Mouse (Mus musculus) liver, embryonic 14.5 days (tissue): ENCODE measurements at regions not wholly inside any gene's neighbourhood (a gene's known extent, or its start where the extent isn't known, plus 50 kb on each side); places are given as distances from the start of the nearest gene placed in this dataset.

Source experiments
- ATAC-seq: fragments of 200-750 bp; cut with Nextera tagmentation; 2 replicates; pipeline ENCODE4 v1.8.0; 2017; ENCODE audit warnings: moderate number of reproducible peaks, mild to moderate bottlenecking, moderate library complexity; ENCODE audit not compliant: insufficient read depth
- DNase-seq, 3 experiments: peaks; one replicate each; pipeline ENCODE4 v3.0.0-alpha.2; 2012 to 2013; ENCODE audit warnings: low read depth in 3 of 3, low spot score in 3 of 3
- H3K27ac ChIP-seq: fragments of 300-500 bp; sonication (generic); 2 replicates; pipeline ENCODE4 v1.5.1; 2014; ENCODE audit warnings: moderate library complexity, mild to moderate bottlenecking, control low read depth, inconsistent platforms
- H3K27me3 ChIP-seq: fragments of 300-500 bp; sonication (generic); 2 replicates; pipeline ENCODE4 v1.6.1; 2014; ENCODE audit warnings: mild to moderate bottlenecking, low read length, moderate library complexity; ENCODE audit not compliant: control insufficient read depth, insufficient read depth
- H3K36me3 ChIP-seq: fragments of 300-500 bp; sonication (generic); replicated peaks from 2 replicates; pipeline ENCODE4 v1.6.1; 2014; ENCODE audit warnings: low read depth; ENCODE audit not compliant: control insufficient read depth, insufficient read depth
- H3K4me1 ChIP-seq, 2 experiments: fragments of 200-500 bp in 1 of 2; fragments of 300-500 bp in 1 of 2; sonication (generic) in 1 of 2; replicated peaks; 2 replicates each; pipeline ENCODE4 v1.6.1; 2012 to 2014; ENCODE audit warnings: antibody characterized with exemption in 1 of 2, inconsistent platforms in 1 of 2, low read length in 1 of 2; ENCODE audit not compliant: control insufficient read depth in 2 of 2, insufficient read depth in 2 of 2
- H3K4me2 ChIP-seq: fragments of 300-500 bp; sonication (generic); 2 replicates; pipeline ENCODE4 v1.6.1; 2014; ENCODE audit warnings: low read depth, mild to moderate bottlenecking, control low read depth, moderate library complexity
- H3K4me3 ChIP-seq, 2 experiments: fragments of 200-500 bp in 1 of 2; fragments of 300-500 bp in 1 of 2; sonication (generic) in 1 of 2; 2 replicates each; pipeline ENCODE4 v1.5.1; 2012 to 2014; ENCODE audit warnings: low read depth in 2 of 2, low read length in 2 of 2, mild to moderate bottlenecking in 2 of 2, control low read depth in 1 of 2, inconsistent platforms in 1 of 2, moderate library complexity in 1 of 2; ENCODE audit not compliant: insufficient read depth in 1 of 2
- H3K9ac ChIP-seq: fragments of 300-500 bp; sonication (generic); replicated peaks from 2 replicates; pipeline ENCODE4 v1.6.1; 2014; ENCODE audit warnings: mild to moderate bottlenecking, control low read depth, moderate library complexity
- H3K9me3 ChIP-seq: fragments of 300-500 bp; sonication (generic); 2 replicates; pipeline ENCODE4 v1.6.1; 2016; ENCODE audit warnings: low read length, mixed read lengths; ENCODE audit not compliant: control insufficient read depth
- CTCF ChIP-seq: IDR thresholded peaks from 2 replicates; pipeline ENCODE4 v1.5.1; 2016; ENCODE audit warnings: antibody characterized with exemption, low read depth, control low read depth
- EP300 ChIP-seq: IDR thresholded peaks from 2 replicates; pipeline ENCODE4 v1.6.1; 2016; ENCODE audit warnings: antibody characterized with exemption, low read depth
- WGBS: fragments of 180-500 bp; shearing (Covaris S2); extraction: QIAGEN DNeasy Blood & Tissue Kit; methylation state at CpG from one replicate; pipeline ENCODE4 v1.1.7; 2014; ENCODE audit not compliant: insufficient replicate concordance; 5-methylcytosine and 5-hydroxymethylcytosine counted together

- WGBS: 44% methylated on average over 4 of the region's 4 CpGs
- no peaks in the 10 kb centered on the region for H3K27me3 ChIP-seq
- no peak overlapping the region for H3K4me3 ChIP-seq
- no peak overlapping the region for H3K4me2 ChIP-seq
- H3K36me3 ChIP-seq: no peaks in the 10 kb centered on the region
- H3K27ac ChIP-seq: no peak overlapping the region
- no peak for DNase-seq
- TF ChIP-seq EP300 (no peak), CTCF (no peak)
- no peak overlapping the region for H3K9ac ChIP-seq
- no peak for ATAC-seq
- no peaks in the 10 kb centered on the region for H3K4me1 ChIP-seq
- no peaks in the 10 kb centered on the region for H3K9me3 ChIP-seq
These were observed 599.3 kb upstream of the Camk1g start for GRCm38 (mm10) chr1:193969264-193969908.

- H3K36me3 ChIP-seq: no peaks in the 10 kb centered on the region
- TF ChIP-seq EP300 (no peak), CTCF (no peak)
- no peak for DNase-seq
- no peak overlapping the region for H3K4me3 ChIP-seq
- H3K27ac ChIP-seq: no peak overlapping the region
- no peak overlapping the region for H3K9ac ChIP-seq
- no peaks in the 10 kb centered on the region for H3K9me3 ChIP-seq
- no peaks in the 10 kb centered on the region for H3K4me1 ChIP-seq
- no peak for ATAC-seq
- H3K27me3 ChIP-seq: no peaks in the 10 kb centered on the region
- WGBS: 48% methylated on average over 4 of the region's 4 CpGs
- H3K4me2 ChIP-seq: no peak overlapping the region
These were observed 598.1 kb upstream of the Camk1g start for GRCm38 (mm10) chr1:193967957-193968926.

GRCm38 (mm10) chr1:193966652-193967555, 596.8 kb upstream of the Camk1g start:
- TF ChIP-seq CTCF: no peak
- TF ChIP-seq EP300: no peak
- Histone ChIP-seq H3K36me3 (no peaks in the 10 kb centered on the region), H3K27ac (no peak overlapping the region), H3K9me3 (no peaks in the 10 kb centered on the region), H3K4me1 (no peaks in the 10 kb centered on the region), H3K9ac (no peak overlapping the region), H3K4me3 (no peak overlapping the region), H3K4me2 (no peak overlapping the region), H3K27me3 (no peaks in the 10 kb centered on the region)
- 20% methylated on average over 1 of the region's 1 CpGs for WGBS
- DNase-seq: no peak
- ATAC-seq: no peak

- no peak for TF ChIP-seq CTCF
- H3K27me3 ChIP-seq: no peaks in the 10 kb centered on the region
- WGBS: 35% methylated on average over 1 of the region's 1 CpGs
- no peak for ATAC-seq
- H3K4me3 ChIP-seq: no peak overlapping the region
- no peaks in the 10 kb centered on the region for H3K4me1 ChIP-seq
- H3K27ac ChIP-seq: no peak overlapping the region
- no peak overlapping the region for H3K4me2 ChIP-seq
- H3K9ac ChIP-seq: no peak overlapping the region
- H3K36me3 ChIP-seq: no peaks in the 10 kb centered on the region
- DNase-seq: no peak
- H3K9me3 ChIP-seq: no peaks in the 10 kb centered on the region
These were observed 595.2 kb upstream of the Camk1g start for GRCm38 (mm10) chr1:193965278-193965677.

- Histone ChIP-seq H3K4me1 (no peaks in the 10 kb centered on the region), H3K27me3 (no peaks in the 10 kb centered on the region), H3K4me3 (no peak overlapping the region), H3K36me3 (no peaks in the 10 kb centered on the region), H3K27ac (no peak overlapping the region), H3K9me3 (no peaks in the 10 kb centered on the region), H3K9ac (no peak overlapping the region), H3K4me2 (no peak overlapping the region)
- ATAC-seq (no peak), DNase-seq (no peak)
- TF ChIP-seq EP300 (no peak), CTCF (no peak)
These were observed 581.8 kb upstream of the Camk1g start for GRCm38 (mm10) chr1:193951936-193952335.
